Mouse (Mus musculus) fibroblast of lung, adult 2 months (primary cell): ENCODE data around the gene Agfg1.
"Not testable (repeated sequence)": the region's sequence is repeated elsewhere in the genome, so short reads cannot be mapped to it uniquely, and the experiment has no call there.

Experiments
- DNase-seq: peaks from one replicate; pipeline ENCODE4 v3.0.0-alpha.2; 2011; ENCODE audit warnings: low read depth

The Agfg1 gene

GRCm38 (mm10) chr1:82913025-82913424, 73.7 kb downstream of the Agfg1 start, which contains the start of gene A030005L19Rik:
Gene A030005L19Rik (plus strand): TSS chr1:82913325.
- no peak for DNase-seq

DNA sequence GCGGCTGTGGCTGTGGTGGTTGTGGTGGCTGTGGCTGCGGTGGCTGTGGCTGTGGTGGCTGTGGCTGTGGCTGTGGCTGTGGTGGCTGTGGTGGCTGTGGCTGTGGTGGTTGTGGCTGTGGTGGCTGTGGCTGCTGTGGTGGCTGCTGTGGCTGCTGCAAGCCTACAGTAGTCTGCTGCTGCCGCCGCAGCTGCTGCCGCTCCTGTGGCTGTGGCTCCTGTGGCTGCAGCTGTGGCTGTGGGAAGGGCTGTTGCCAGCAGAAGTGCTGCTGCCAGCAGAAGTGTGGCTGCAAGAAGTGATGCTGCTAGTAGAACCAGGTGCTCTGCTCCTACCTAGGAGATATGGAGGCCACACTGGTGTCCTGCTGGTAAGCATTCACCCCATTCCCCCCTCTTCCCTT, 74.2 kb downstream of the Agfg1 start:
- not testable (repeated sequence) for DNase-seq

DNA sequence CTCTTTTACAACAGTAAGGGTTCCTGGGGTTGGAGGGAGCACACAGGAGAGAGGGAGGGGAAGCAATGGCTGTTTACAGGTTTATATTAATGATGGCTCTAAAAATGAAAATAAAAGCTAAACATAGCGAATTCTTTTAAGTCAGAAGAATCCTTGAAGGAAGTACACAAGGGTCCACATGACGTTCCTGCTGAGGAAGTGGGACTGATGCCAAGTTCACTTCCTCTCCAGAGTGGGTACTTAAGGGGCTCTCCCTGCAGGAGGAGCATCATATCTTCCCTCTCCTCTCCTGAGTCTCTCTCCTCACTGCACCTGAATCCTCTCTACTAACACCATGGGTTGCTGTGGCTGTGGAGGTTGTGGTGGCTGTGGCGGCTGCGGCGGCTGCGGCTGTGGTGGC, 85.4 kb downstream of the Agfg1 start, which contains the start of gene A030014E15Rik:
A030014E15Rik (plus strand) TSS at position 268 of the 400 bp plus-strand sequence.
- DNase-seq, result no peak

DNA sequence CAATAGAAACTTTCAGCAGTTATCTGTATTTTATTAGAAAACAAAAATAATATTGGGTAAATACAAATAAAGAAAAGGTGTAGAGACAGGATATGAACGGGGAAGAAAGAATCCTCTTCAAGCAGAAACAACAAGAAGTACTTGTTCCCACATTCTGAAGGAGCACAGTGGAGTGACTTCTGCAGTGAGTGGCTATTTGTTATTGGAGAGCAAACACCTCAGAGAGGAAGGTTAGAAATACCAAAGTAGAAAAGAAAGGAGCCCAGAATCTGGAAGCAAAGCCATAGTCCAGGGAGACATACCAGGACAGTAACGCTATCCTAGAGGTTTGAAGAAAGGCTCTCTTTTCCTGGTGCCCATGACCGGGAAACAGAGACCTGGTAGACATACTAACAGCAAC, 91.3 kb downstream of the Agfg1 start:
- DNase-seq, result not testable (repeated sequence)

- not testable (repeated sequence) for DNase-seq
Measured at GRCm38 (mm10) chr1:82931326-82931725, 92.0 kb downstream of the Agfg1 start, which contains the start of gene Gm6217. Gene Gm6217 (minus strand): TSS chr1:82931399.

DNA sequence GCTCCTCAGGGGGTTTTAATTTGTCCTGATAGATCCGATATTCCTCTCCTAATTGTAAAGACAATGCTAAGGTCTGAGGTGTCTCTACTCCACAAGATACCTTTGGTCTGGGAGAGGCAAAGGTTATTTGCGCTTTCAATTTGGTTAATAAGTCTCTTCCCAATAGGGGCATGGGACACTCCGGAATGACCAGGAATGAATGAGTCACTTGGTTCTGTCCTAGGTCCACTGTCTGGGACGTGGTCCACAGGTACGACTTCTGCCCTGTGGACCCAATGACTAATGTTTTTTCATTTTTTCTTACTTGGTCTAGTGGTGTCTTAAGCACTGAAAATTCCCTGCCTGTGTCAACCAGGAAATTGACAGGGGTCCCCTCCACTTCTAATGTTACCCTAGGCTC, 99.4 kb downstream of the Agfg1 start:
- no peak for DNase-seq

GRCm38 (mm10) chr1:82942505-82942904, 103.2 kb downstream of the Agfg1 start:
- not testable (repeated sequence) for DNase-seq

DNA sequence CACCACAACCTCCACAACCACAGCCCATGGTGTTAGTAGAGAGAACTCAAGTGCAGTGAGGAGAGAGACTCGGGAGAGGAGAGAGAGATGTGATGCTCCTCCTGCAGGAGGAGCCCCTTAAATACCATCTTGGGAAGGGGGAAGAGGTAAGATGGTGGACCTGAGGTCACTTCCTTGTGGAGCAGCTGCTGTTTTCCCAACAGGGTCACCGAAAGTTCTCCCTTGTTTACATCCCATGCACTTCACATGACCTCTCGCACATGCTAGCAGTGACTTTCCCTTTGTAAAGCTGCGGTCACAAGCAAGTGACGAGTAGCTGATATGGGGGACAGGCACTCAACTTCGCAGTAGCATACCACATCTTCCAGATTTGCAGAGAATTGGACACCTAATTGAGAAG, 104.0 kb downstream of the Agfg1 start, which contains the start of gene A030003K21Rik:
A030003K21Rik (minus strand) TSS at position 94 of the 400 bp plus-strand sequence.
- not testable (repeated sequence) for DNase-seq

DNA sequence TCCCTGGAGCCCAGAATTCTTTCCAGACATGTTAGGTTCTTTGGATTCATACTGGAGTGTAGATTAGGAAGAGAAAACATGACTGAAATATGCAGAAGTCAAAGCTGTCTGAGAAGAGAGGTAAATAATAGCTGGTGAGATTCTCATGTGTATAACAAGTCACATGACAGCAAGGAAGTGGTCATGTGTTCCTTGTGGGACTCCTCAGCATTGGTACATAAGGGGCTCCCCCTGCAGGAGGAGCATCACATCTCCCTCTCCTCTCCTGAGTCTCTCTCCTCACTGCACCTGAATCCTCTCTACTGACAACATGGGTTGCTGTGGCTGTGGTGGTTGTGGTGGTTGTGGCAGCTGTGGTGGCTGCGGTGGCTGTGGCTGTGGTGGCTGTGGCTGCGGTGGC, 106.7 kb downstream of the Agfg1 start:
- not testable (repeated sequence) for DNase-seq

GRCm38 (mm10) chr1:82948601-82949000, 109.3 kb downstream of the Agfg1 start:
- DNase-seq, result no peak
